Mouse (Mus musculus) lung, adult 2 months (tissue): ENCODE data around the gene Zscan26.

Source experiments
- CTCF ChIP-seq: fragments of 200-500 bp; IDR thresholded peaks from 2 replicates; pipeline ENCODE4 v1.5.1; 2011; ENCODE audit warnings: mild to moderate bottlenecking, low read length, control low read depth; ENCODE audit not compliant: insufficient read depth
- POLR2A ChIP-seq: fragments of 200-500 bp; IDR thresholded peaks from 2 replicates; pipeline ENCODE4 v1.6.1; 2011; ENCODE audit warnings: low read depth, mild to moderate bottlenecking, control low read depth, low read length, borderline replicate concordance; ENCODE audit errors: extremely low read depth

DNA sequence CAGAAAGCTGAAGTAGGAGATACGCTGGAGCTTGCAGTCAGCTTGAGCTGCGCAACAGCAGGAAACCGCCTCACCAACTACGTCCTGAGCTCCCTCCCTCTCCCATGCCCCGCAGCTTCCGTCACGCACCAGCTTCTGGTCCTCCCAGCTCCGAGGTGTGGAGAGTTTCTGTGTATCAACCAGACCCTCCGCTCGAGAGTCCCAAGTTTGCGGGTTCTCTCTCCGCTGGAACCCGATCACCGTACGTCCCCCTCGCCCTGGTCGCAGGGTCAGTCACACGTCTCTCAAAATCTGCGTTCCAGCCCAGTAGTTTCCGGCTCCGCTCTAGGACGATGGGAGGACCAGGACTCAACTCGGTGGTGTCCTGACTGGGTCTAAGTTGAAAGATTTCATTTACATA lies at the start of gene Zscan26:
- no peak for TF ChIP-seq CTCF
- TF ChIP-seq POLR2A: peak; percentile 90; the same call in 1 of the 2 replicates
